Mouse (Mus musculus) adrenal gland, adult 2 months (tissue): ENCODE results near the gene Tmem150b. TPM values are rescaled to one million over a fixed set of nuclear protein-coding genes. Genes with fewer than 3 reads are reported as not detected.

ENCODE experiments used
- DNase-seq: peaks from one replicate; pipeline ENCODE4 v3.0.0; 2021
- long read RNA-seq: library from polyadenylated mRNA; stranded (forward); transcript quantifications from one replicate; pipeline ENCODE4 v2.0.0, GENCODE M21; 2021
- polyA plus RNA-seq: library from polyadenylated mRNA; depleted of rRNA; stranded (reverse); fragments of >200 nt; gene quantifications from 2 replicates; pipeline ENCODE4 v1.2.3, GENCODE M21; 2012; rRNA removed
- total RNA-seq, 2 experiments: library from RNA; stranded (reverse); gene quantifications; 2 replicates each; pipeline ENCODE4 v1.2.3; 2021

The Tmem150b gene
- total RNA-seq (under 1 TPM; 0.40 to 0.55 TPM), polyA plus RNA-seq (0.30 and 0.42 TPM in 2 replicates)
- long read RNA-seq = 0 reads

GRCm38 (mm10) chr7:4725169-4725568, at the start of gene Tmem150b:
TSS of gene Tmem150b (minus strand) at chr7:4725249.
- no peak for DNase-seq

- no peak for DNase-seq
These were observed 46.2 kb upstream of the Tmem150b start, which contains the start of gene Fam71e2 for GRCm38 (mm10) chr7:4771202-4771601. TSS of gene Fam71e2 (minus strand) at chr7:4771302.

- no peak for DNase-seq
These were observed 40.1 kb upstream of the Tmem150b start for GRCm38 (mm10) chr7:4764946-4765710.

- DNase-seq = no peak
These were observed 34.6 kb upstream of the Tmem150b start for GRCm38 (mm10) chr7:4759670-4760069.

- DNase-seq = peak; percentile 72
These were observed 27.9 kb upstream of the Tmem150b start, which contains the start of gene Cox6b2 for GRCm38 (mm10) chr7:4752821-4753570. TSS of gene Cox6b2 (minus strand) at chr7:4753094.

- DNase-seq = peak; percentile 42
These were observed 27.1 kb upstream of the Tmem150b start for GRCm38 (mm10) chr7:4751971-4752820.

GRCm38 (mm10) chr7:4749169-4749568, 24.1 kb upstream of the Tmem150b start:
- DNase-seq = no peak

- no peak for DNase-seq
These were observed 23.3 kb upstream of the Tmem150b start for GRCm38 (mm10) chr7:4748321-4748720.

GRCm38 (mm10) chr7:4747156-4747899, 22.3 kb upstream of the Tmem150b start:
- DNase-seq = no peak

- no peak for DNase-seq
These were observed 21.4 kb upstream of the Tmem150b start for GRCm38 (mm10) chr7:4746326-4746980.

- no peak for DNase-seq
These were observed 19.8 kb upstream of the Tmem150b start for GRCm38 (mm10) chr7:4744886-4745285.

GRCm38 (mm10) chr7:4743354-4743753, 18.3 kb upstream of the Tmem150b start:
- DNase-seq = no peak

- no peak for DNase-seq
These were observed 17.4 kb upstream of the Tmem150b start for GRCm38 (mm10) chr7:4742482-4742819.

GRCm38 (mm10) chr7:4741672-4742481, 16.8 kb upstream of the Tmem150b start:
- DNase-seq = no peak

GRCm38 (mm10) chr7:4741151-4741550, 16.1 kb upstream of the Tmem150b start:
- DNase-seq = peak; percentile 77

- DNase-seq = no peak
These were observed 15.3 kb upstream of the Tmem150b start for GRCm38 (mm10) chr7:4740309-4740727.

GRCm38 (mm10) chr7:4739544-4740275, 14.7 kb upstream of the Tmem150b start, which contains the start of gene Kmt5c:
TSS of gene Kmt5c (plus strand) at chr7:4740115.
- peak; percentile 99 for DNase-seq

- peak; percentile 26 for DNase-seq
These were observed 14.0 kb upstream of the Tmem150b start for GRCm38 (mm10) chr7:4739041-4739543.

- peak; percentile 61 for DNase-seq
These were observed 7.9 kb upstream of the Tmem150b start for GRCm38 (mm10) chr7:4732968-4733392.
